Mouse (Mus musculus): ENCODE measurements around the gene Zdhhc12.

The Zdhhc12 gene

DNA sequence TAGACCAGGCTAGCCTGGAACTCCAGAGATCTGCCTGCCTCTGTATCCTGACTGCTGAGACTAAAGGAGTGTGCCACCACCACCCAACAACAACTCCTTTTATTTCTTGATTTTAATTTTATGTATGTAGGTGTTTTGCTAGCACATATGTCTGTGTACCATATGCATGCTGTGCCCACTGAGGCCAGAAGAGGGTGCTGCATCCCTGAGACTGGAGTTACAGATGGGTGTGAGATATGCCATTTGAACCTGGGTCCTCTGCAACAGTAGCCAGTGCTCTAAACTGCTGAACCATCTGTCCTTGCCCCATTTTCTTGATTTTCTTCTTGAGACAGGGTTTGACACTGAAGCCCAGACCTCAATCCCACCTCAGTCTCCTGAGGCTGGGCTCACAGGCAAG is 12.9 kb upstream of the Zdhhc12 start:
- in situ Hi-C loops (cut with MboI, MseI): loop anchor here (5.0 to 10.0 kb wide), 2 partner anchors 36 to 58 kb away; no protein-coding TSS in a partner anchor

DNA sequence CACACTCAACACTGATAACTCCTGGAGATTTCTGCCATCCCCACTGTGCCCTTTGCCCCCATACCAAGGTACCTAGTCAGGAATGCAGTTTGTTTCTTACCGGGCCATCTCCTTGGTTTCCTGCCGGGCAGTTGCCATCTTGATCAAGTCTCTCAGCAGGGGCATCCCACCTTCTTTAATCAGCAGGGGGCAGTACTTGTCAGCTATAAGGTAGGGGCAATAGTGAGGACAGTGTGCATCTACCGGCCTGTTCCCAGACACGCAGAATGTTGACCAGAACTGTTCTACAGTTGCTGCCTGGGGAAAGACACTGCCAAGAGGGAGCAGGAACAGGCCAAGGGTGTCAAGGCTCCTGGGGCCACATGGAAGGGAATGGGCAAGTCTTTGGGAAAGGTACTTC is 6.8 kb upstream of the Zdhhc12 start:
- in situ Hi-C loops (cut with MboI, MseI): loop anchor here (10.0 kb wide), 1 partner anchor 65 kb away; no protein-coding TSS in a partner anchor

GRCm38 (mm10) chr2:30095882-30096527 is 2.6 kb upstream of the Zdhhc12 start:
- in situ Hi-C loops (cut with MboI, MseI): no loop called here

- in situ Hi-C loops (cut with MboI, MseI): no loop called here
These were observed 750 bp upstream of the Zdhhc12 start for GRCm38 (mm10) chr2:30094208-30094588.

- in situ Hi-C loops (cut with MboI, MseI): no loop called here
These were observed 1.0 kb downstream of the Zdhhc12 start for GRCm38 (mm10) chr2:30092280-30092918.

GRCm38 (mm10) chr2:30091521-30091920 is 1.9 kb downstream of the Zdhhc12 start:
- in situ Hi-C loops (cut with MboI, MseI): no loop called here

- in situ Hi-C loops (cut with MboI, MseI): no loop called here
These were observed 6.1 kb downstream of the Zdhhc12 start for GRCm38 (mm10) chr2:30087310-30087709.

DNA sequence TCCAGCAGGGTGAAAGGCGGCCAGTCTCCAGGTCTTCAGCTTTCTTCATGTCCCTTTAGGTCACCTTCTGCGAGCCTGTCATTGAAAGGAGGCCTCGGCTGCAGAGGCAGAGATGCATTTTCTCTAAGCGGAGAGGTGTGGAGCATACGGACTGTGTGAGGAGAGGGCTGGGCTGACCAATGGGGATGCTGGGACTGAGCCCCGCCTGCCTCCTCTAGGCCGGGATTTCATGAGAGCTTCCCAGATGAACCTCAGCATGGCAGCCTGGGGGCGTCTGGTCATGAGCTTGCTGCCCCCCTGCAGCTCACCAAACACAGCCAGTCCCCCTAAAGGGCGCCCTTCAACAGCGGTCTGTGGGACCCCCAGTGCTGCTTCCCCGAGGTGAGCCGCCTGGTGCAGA is 8.8 kb downstream of the Zdhhc12 start:
- in situ Hi-C loops (cut with MboI, MseI): no loop called here

DNA sequence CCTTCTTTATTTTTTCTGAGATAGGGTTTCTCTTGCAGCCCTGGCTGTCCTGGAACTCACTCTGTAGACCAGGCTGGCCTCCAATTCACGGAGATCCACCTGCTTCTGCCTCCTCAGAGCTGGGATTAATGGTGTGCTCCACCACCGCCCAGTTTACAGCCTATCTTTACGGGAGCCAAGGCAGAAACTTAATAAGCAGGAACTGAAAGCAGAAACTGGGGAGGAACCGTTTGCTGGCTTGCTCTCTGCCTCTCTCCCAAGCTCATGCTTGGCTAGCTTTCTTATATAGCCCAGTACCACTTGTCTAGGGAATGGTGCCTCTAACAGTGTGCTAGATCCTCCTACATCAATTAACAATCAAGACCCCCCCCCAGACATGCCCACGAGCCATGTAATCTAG is 9.3 kb downstream of the Zdhhc12 start:
- in situ Hi-C loops (cut with MboI, MseI): no loop called here

- in situ Hi-C loops (cut with MboI, MseI): no loop called here
These were observed 13.2 kb downstream of the Zdhhc12 start for GRCm38 (mm10) chr2:30080181-30080800.

- in situ Hi-C loops (cut with MboI, MseI): no loop called here
These were observed 14.7 kb downstream of the Zdhhc12 start for GRCm38 (mm10) chr2:30078760-30079159.

GRCm38 (mm10) chr2:30078349-30078712 is 15.1 kb downstream of the Zdhhc12 start:
- in situ Hi-C loops (cut with MboI, MseI): no loop called here

- in situ Hi-C loops (cut with MboI, MseI): no loop called here
These were observed 15.7 kb downstream of the Zdhhc12 start, which contains the start of gene Pkn3 for GRCm38 (mm10) chr2:30077502-30078348. Gene Pkn3, plus strand, starts transcription at chr2:30077684.

- in situ Hi-C loops (cut with MboI, MseI): no loop called here
These were observed 16.5 kb downstream of the Zdhhc12 start for GRCm38 (mm10) chr2:30076959-30077358.

GRCm38 (mm10) chr2:30076439-30076838 is 17.0 kb downstream of the Zdhhc12 start:
- in situ Hi-C loops (cut with MboI, MseI): no loop called here

DNA sequence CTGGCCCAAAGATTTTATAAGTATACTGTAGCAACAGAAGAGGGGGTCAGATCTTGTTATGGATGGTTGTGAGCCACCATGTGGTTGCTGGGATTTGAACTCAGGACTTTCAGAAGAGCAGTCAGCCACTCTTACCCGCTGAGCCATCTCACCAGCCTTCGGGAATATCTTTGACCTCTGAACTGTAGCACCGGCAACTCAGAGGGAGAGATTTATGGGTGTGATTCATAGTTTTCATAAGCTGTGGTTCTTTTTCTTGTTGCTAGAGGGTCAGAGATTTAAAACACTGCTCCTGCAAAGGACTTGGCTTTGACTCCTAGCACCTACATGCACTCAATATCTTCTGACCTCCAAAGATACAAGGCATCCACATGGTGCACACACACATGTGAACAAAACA is 17.8 kb downstream of the Zdhhc12 start:
- in situ Hi-C loops (cut with MboI, MseI): no loop called here

- in situ Hi-C loops (cut with MboI, MseI): no loop called here
These were observed 20.2 kb downstream of the Zdhhc12 start for GRCm38 (mm10) chr2:30073285-30073684.

GRCm38 (mm10) chr2:30072875-30073274 is 20.6 kb downstream of the Zdhhc12 start:
- in situ Hi-C loops (cut with MboI, MseI): no loop called here

GRCm38 (mm10) chr2:30067962-30068361 is 25.5 kb downstream of the Zdhhc12 start:
- in situ Hi-C loops (cut with MboI, MseI): no loop called here

DNA sequence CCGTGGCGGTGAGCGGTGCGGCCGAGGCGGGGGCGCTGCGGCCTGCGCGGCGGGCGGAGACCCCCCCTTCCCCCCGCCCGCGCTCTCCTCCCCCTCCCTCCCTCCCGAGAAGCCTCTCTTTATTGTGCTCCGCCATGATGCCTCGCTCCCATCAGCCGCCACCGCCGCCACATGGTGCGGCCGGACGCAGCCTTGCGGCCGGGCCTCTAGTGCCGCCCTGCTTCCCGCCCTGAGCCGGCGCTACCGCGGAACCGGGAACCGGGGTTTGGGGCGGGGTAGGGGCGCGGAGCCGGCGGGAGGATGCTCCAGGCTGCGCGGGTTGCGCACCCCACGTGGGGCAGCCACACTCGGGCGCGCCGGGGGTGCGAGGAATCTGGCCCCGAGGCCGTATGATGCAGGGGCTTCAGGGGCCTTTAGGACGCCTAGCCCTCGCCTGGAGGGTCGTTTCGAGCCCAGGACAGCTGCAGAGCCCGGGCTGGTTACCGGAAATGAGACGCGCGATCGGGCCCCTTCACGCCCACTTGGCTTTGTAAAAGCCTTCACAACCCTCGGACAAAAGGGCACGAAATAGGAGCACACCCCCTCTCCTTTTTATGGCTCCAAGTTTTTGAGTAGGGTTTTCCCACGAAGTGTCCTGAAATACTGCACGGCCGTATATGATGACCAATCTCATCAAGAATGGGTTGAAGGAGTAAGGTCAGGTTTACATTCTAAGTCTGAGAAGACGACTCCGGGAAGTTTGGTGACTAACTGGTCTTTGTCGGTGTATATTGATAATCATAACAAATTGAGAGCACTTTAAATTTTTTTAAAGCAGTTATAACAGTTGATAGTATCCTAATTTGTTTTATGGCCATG is 26.2 kb downstream of the Zdhhc12 start:
- in situ Hi-C loops (cut with MboI, MseI): no loop called here
